Mouse (Mus musculus) MEL (cell line): Measurements from ENCODE around the gene Ednra. TPM values are rescaled to one million over a fixed set of nuclear protein-coding genes. Genes with fewer than 3 reads are reported as not detected.

Experiments used
- DNase-seq: peaks from one replicate; pipeline ENCODE4 v3.0.0; 2011; ENCODE audit warnings: low read depth, low spot score
- H3K27ac ChIP-seq: 2 replicates; pipeline ENCODE4 v1.5.1; 2012; ENCODE audit warnings: low read depth, mild to moderate bottlenecking, control low read depth, low read length, moderate library complexity; ENCODE audit not compliant: control insufficient read depth
- H3K27me3 ChIP-seq, 2 experiments: fragments of 150-350 bp in 1 of 2; sonication (generic) in 1 of 2; 2 replicates each; pipeline ENCODE4 v1.6.1; 2012; ENCODE audit warnings: low read length in 2 of 2, mild to moderate bottlenecking in 2 of 2, improper control_type of control experiment in 1 of 2, moderate library complexity in 1 of 2; ENCODE audit not compliant: insufficient read depth in 2 of 2, control insufficient read depth in 1 of 2
- H3K36me3 ChIP-seq, 2 experiments: 2 replicates each; pipeline ENCODE4 v1.6.1; 2012 to 2014; ENCODE audit warnings: low read length in 2 of 2, improper control_type of control experiment in 1 of 2, inconsistent platforms in 1 of 2, mild to moderate bottlenecking in 1 of 2; ENCODE audit not compliant: insufficient read depth in 2 of 2, control insufficient read depth in 1 of 2
- H3K4me1 ChIP-seq, 2 experiments: fragments of 150-350 bp in 1 of 2; sonication (generic) in 1 of 2; 2 replicates each; pipeline ENCODE4 v1.6.1; 2012; ENCODE audit warnings: low read length in 2 of 2, improper control_type of control experiment in 1 of 2, mild to moderate bottlenecking in 1 of 2; ENCODE audit not compliant: insufficient read depth in 2 of 2, control insufficient read depth in 1 of 2
- H3K4me3 ChIP-seq, 2 experiments: fragments of 150-350 bp in 1 of 2; sonication (generic) in 1 of 2; 2 replicates each; pipeline ENCODE4 v1.5.1; 2012; ENCODE audit warnings: low read depth in 2 of 2, low read length in 2 of 2, mild to moderate bottlenecking in 2 of 2, moderate library complexity in 2 of 2, control low read depth in 1 of 2, improper control_type of control experiment in 1 of 2; ENCODE audit not compliant: control insufficient read depth in 1 of 2, insufficient read depth in 1 of 2
- H3K79me2 ChIP-seq: 2 replicates; pipeline ENCODE4 v1.6.1; 2012; ENCODE audit warnings: mild to moderate bottlenecking, low read length, moderate library complexity; ENCODE audit not compliant: control insufficient read depth, poor library complexity, insufficient read depth
- H3K9ac ChIP-seq: 2 replicates; pipeline ENCODE4 v1.6.1; 2012; ENCODE audit warnings: low read depth, mild to moderate bottlenecking, control low read depth, low read length, moderate library complexity; ENCODE audit not compliant: control insufficient read depth, poor library complexity, severe bottlenecking
- H3K9me3 ChIP-seq: fragments of 150-350 bp; sonication (generic); replicated peaks from 2 replicates; pipeline ENCODE4 v1.6.1; 2012; ENCODE audit warnings: mild to moderate bottlenecking, low read length, improper control_type of control experiment, moderate library complexity; ENCODE audit not compliant: insufficient read depth
- BHLHE40 ChIP-seq: IDR thresholded peaks from 2 replicates; pipeline ENCODE4 v1.6.1; 2012; ENCODE audit warnings: low read depth, mild to moderate bottlenecking, inconsistent platforms, low read length, improper control_type of control experiment, borderline replicate concordance
- CHD1 ChIP-seq: IDR thresholded peaks from 2 replicates; pipeline ENCODE4 v1.6.1; 2012; ENCODE audit warnings: low read depth, mild to moderate bottlenecking, inconsistent platforms, low read length, improper control_type of control experiment
- E2F4 ChIP-seq: IDR thresholded peaks from 2 replicates; pipeline ENCODE4 v1.6.1; 2011; ENCODE audit warnings: low read depth, low read length, improper control_type of control experiment, borderline replicate concordance
- ELF1 ChIP-seq: IDR thresholded peaks from 2 replicates; pipeline ENCODE4 v1.6.1; 2014; ENCODE audit warnings: low read depth, mild to moderate bottlenecking, inconsistent platforms, low read length, improper control_type of control experiment, moderate library complexity
- GABPA ChIP-seq: IDR thresholded peaks from 2 replicates; pipeline ENCODE4 v1.6.1; 2012; ENCODE audit warnings: low read depth, mild to moderate bottlenecking, inconsistent platforms, low read length, improper control_type of control experiment, moderate library complexity
- KAT2A ChIP-seq: conservative IDR thresholded peaks from 2 replicates; pipeline ENCODE4 v1.6.1; 2012; ENCODE audit warnings: low read depth, low read length, improper control_type of control experiment, inconsistent platforms
- MAX ChIP-seq: IDR thresholded peaks from 2 replicates; pipeline ENCODE4 v1.6.1; 2011; ENCODE audit warnings: low read length, improper control_type of control experiment
- MEF2A ChIP-seq: IDR thresholded peaks from 2 replicates; pipeline ENCODE4 v1.6.1; 2014; ENCODE audit warnings: low read depth, mild to moderate bottlenecking, inconsistent platforms, low read length, improper control_type of control experiment; ENCODE audit not compliant: poor library complexity, insufficient replicate concordance, severe bottlenecking; ENCODE audit errors: extremely low read depth
- MXI1 ChIP-seq: IDR thresholded peaks from 2 replicates; pipeline ENCODE4 v1.6.1; 2011; ENCODE audit warnings: mild to moderate bottlenecking, low read depth, low read length, improper control_type of control experiment
- MYC ChIP-seq: IDR thresholded peaks from 2 replicates; pipeline ENCODE4 v1.6.1; 2011; ENCODE audit warnings: low read depth, mild to moderate bottlenecking, low read length, improper control_type of control experiment, moderate library complexity
- NELFE ChIP-seq: IDR thresholded peaks from 2 replicates; pipeline ENCODE4 v1.6.1; 2011; ENCODE audit warnings: low read depth, low read length, improper control_type of control experiment
- NRF1 ChIP-seq: IDR thresholded peaks from 2 replicates; pipeline ENCODE4 v1.6.1; 2014; ENCODE audit warnings: low read depth, mild to moderate bottlenecking, inconsistent platforms, low read length, improper control_type of control experiment, moderate library complexity; ENCODE audit not compliant: poor library complexity, insufficient read depth, severe bottlenecking
- POLR2A ChIP-seq, 2 experiments: IDR thresholded peaks; 2 replicates each; pipeline ENCODE4 v1.6.1; 2011 to 2012; ENCODE audit warnings: low read length in 2 of 2, mild to moderate bottlenecking in 2 of 2, control low read depth in 1 of 2, improper control_type of control experiment in 1 of 2, low read depth in 1 of 2, moderate library complexity in 1 of 2; ENCODE audit not compliant: control insufficient read depth in 1 of 2, insufficient read depth in 1 of 2, poor library complexity in 1 of 2
- POLR2AphosphoS2 ChIP-seq: IDR thresholded peaks from 2 replicates; pipeline ENCODE4 v1.6.1; 2011; ENCODE audit warnings: low read length, improper control_type of control experiment
- RCOR1 ChIP-seq: IDR thresholded peaks from 2 replicates; pipeline ENCODE4 v1.6.1; 2012; ENCODE audit warnings: low read depth, mild to moderate bottlenecking, inconsistent platforms, low read length, improper control_type of control experiment
- SMC3 ChIP-seq: IDR thresholded peaks from 2 replicates; pipeline ENCODE4 v1.6.1; 2011; ENCODE audit warnings: low read depth, low read length, improper control_type of control experiment
- UBTF ChIP-seq: IDR thresholded peaks from 2 replicates; pipeline ENCODE4 v1.6.1; 2012; ENCODE audit warnings: low read depth, mild to moderate bottlenecking, inconsistent platforms, low read length, improper control_type of control experiment, moderate library complexity, borderline replicate concordance; ENCODE audit not compliant: insufficient read depth
- USF1 ChIP-seq: IDR thresholded peaks from 2 replicates; pipeline ENCODE4 v1.6.1; 2014; ENCODE audit warnings: low read depth, mild to moderate bottlenecking, inconsistent platforms, low read length, improper control_type of control experiment, moderate library complexity
- ZC3H11A ChIP-seq: IDR thresholded peaks from 2 replicates; pipeline ENCODE4 v1.6.1; 2012; ENCODE audit warnings: low read depth, mild to moderate bottlenecking, inconsistent platforms, low read length, improper control_type of control experiment
- ZKSCAN1 ChIP-seq: IDR thresholded peaks from 2 replicates; pipeline ENCODE4 v1.6.1; 2012; ENCODE audit warnings: low read depth, mild to moderate bottlenecking, inconsistent platforms, low read length, improper control_type of control experiment, moderate library complexity
- ZMIZ1 ChIP-seq: IDR thresholded peaks from 2 replicates; pipeline ENCODE4 v1.6.1; 2012; ENCODE audit warnings: low read depth, mild to moderate bottlenecking, inconsistent platforms, low read length, improper control_type of control experiment, moderate library complexity
- polyA plus RNA-seq, 2 experiments: library from polyadenylated mRNA; stranded (reverse) in 1 of 2; unstranded in 1 of 2; fragments of >175 nt in 1 of 2; fragments of >200 nt in 1 of 2; gene quantifications; 2 replicates each; pipeline versions ENCODE4 v1.2.1 to v1.2.4; 2012; ENCODE audit warnings: low replicate concordance in 2 of 2, low read depth in 1 of 2; ENCODE audit not compliant: insufficient read length in 2 of 2, insufficient read depth in 1 of 2, missing spikeins in 1 of 2
- total RNA-seq: library from RNA; depleted of rRNA; stranded (reverse); fragments of 300-350 nt; gene quantifications from 2 replicates; pipeline ENCODE4 v1.2.3, GENCODE M21; 2012

Ednra gene
- total and polyA plus RNA-seq, 3 experiments = not detected

- no peak overlapping the region for H3K4me3 ChIP-seq
- H3K36me3 ChIP-seq = no peaks in the 10 kb centered on the region
- H3K9ac ChIP-seq = no peak overlapping the region
- H3K4me1 ChIP-seq = no peaks in the 10 kb centered on the region
- H3K9me3 ChIP-seq = no peaks in the 10 kb centered on the region
- TF ChIP-seq MXI1 = no peak
- no peak for TF ChIP-seq CHD1
- no peak for TF ChIP-seq ZC3H11A
- TF ChIP-seq UBTF = no peak
- TF ChIP-seq POLR2A (IDR thresholded peaks at IDR 0.05; ENCODE audit: control insufficient read depth in 1 of 2, insufficient read depth in 1 of 2, low read depth in 1 of 2, low read length in 2 of 2, poor library complexity in 1 of 2) = no peak
- TF ChIP-seq USF1 = no peak
- TF ChIP-seq E2F4 = no peak
- no peak for TF ChIP-seq MEF2A
- no peak for TF ChIP-seq RCOR1
- TF ChIP-seq POLR2AphosphoS2 = no peak
- no peak for TF ChIP-seq ELF1
- TF ChIP-seq MYC = no peak
- TF ChIP-seq, all 39 proteins: peak for 0
- Histone ChIP-seq H3K27me3 (peaks cover 0 to 1% of the 10 kb centered on the region in 2 experiments; a peak in 1 of 4 replicates), H3K79me2 (no peaks in the 10 kb centered on the region), H3K27ac (no peak overlapping the region)
- DNase-seq = no peak
Measured at GRCm38 (mm10) chr8:77667916-77668315, 56.3 kb downstream of the Ednra start.

GRCm38 (mm10) chr8:77664901-77665300 is 59.4 kb downstream of the Ednra start:
- DNase-seq = no peak
- no peak overlapping the region for H3K4me3 ChIP-seq
- H3K9me3 ChIP-seq = no peaks in the 10 kb centered on the region
- H3K27ac ChIP-seq = no peak overlapping the region
- peaks cover 0 to 1% of the 10 kb centered on the region in 2 experiments; a peak in 1 of 4 replicates for H3K27me3 ChIP-seq
- no peaks in the 10 kb centered on the region for H3K79me2 ChIP-seq
- H3K36me3 ChIP-seq = no peaks in the 10 kb centered on the region
- no peak for TF ChIP-seq BHLHE40
- TF ChIP-seq GABPA = no peak
- no peak for TF ChIP-seq POLR2A (IDR thresholded peaks at IDR 0.05; ENCODE audit: control insufficient read depth in 1 of 2, insufficient read depth in 1 of 2, low read depth in 1 of 2, low read length in 2 of 2, poor library complexity in 1 of 2)
- no peak for TF ChIP-seq SMC3
- TF ChIP-seq MXI1 = no peak
- TF ChIP-seq POLR2AphosphoS2 = no peak
- no peak for TF ChIP-seq NRF1
- no peak for TF ChIP-seq KAT2A
- TF ChIP-seq MAX = no peak
- TF ChIP-seq ZMIZ1 = no peak
- no peak for TF ChIP-seq UBTF
- no peak for TF ChIP-seq NELFE
- no peak for TF ChIP-seq ZKSCAN1
- H3K9ac ChIP-seq = no peak overlapping the region
- H3K4me1 ChIP-seq = no peaks in the 10 kb centered on the region
